Mouse (Mus musculus): Measurements from ENCODE around the gene Stpg2.

- TF ChIP-seq CTCF (IDR thresholded peaks at IDR 0.05; ENCODE audit: low read depth, low read length): no peak
- TF ChIP-seq POLR2A (IDR thresholded peaks at IDR 0.05; ENCODE audit: insufficient read depth, low read length): no peak
- TF ChIP-seq EP300 (IDR thresholded peaks at IDR 0.05; ENCODE audit: insufficient read depth, low read depth, low read length): no peak
Observed at GRCm38 (mm10) chr3:139578496-139578895, 373.0 kb downstream of the Stpg2 start.

Measured in ES-Bruce4 (cell line).